Mouse (Mus musculus): ENCODE results near the gene Cdkn1b. TPM values are rescaled to one million over a fixed set of nuclear protein-coding genes. Genes with fewer than 3 reads are reported as not detected.

Gene Cdkn1b
- polyA plus RNA-seq (2012; rRNA removed): 30.3 and 35.3 TPM in 2 replicates

GRCm38 (mm10) chr6:134920190-134921013 lies at the start of gene Cdkn1b:
Cdkn1b (plus strand) TSS chr6:134920401.
- peak; percentile 84 to 86 for DNase-seq (ENCODE audit: low read depth in 1 of 2, low spot score in 2 of 2)
- Histone ChIP-seq H3K36me3 (ENCODE audit: control insufficient read depth, insufficient read depth, low read length) (peaks cover 13% of the 10 kb centered on the region), H3K4me1 (ENCODE audit: control insufficient read depth, insufficient read depth, insufficient read length) (peaks cover 5% of the 10 kb centered on the region), H3K27me3 (ENCODE audit: control insufficient read depth, insufficient read depth, low read length) (no peaks in the 10 kb centered on the region), H3K4me3 (ENCODE audit: extremely low read depth, insufficient read depth, insufficient read length) (peak within 1 kb of the TSS; percentile 97), H3K27ac (ENCODE audit: insufficient read depth, low read length) (peak within 1 kb of the TSS; percentile 100)
- TF ChIP-seq CTCF (IDR thresholded peaks at IDR 0.05; ENCODE audit: extremely low read depth, insufficient read depth, insufficient read length, insufficient replicate concordance): no peak
- peak; percentile 97 for TF ChIP-seq POLR2A (IDR thresholded peaks at IDR 0.05; ENCODE audit: low read depth, low read length)
- WGBS: under 1% methylated on average over 77 of the region's 77 CpGs

GRCm38 (mm10) chr6:134870887-134871286 lies 49.3 kb upstream of the Cdkn1b start:
- no peak for DNase-seq (ENCODE audit: low read depth in 1 of 2, low spot score in 2 of 2)
- WGBS: 81% methylated on average over 4 of the region's 4 CpGs
- TF ChIP-seq POLR2A (IDR thresholded peaks at IDR 0.05; ENCODE audit: low read depth, low read length): no peak
- no peak for TF ChIP-seq CTCF (IDR thresholded peaks at IDR 0.05; ENCODE audit: extremely low read depth, insufficient read depth, insufficient read length, insufficient replicate concordance)
- Histone ChIP-seq H3K4me1 (ENCODE audit: control insufficient read depth, insufficient read depth, insufficient read length) (no peaks in the 10 kb centered on the region), H3K36me3 (ENCODE audit: control insufficient read depth, insufficient read depth, low read length) (peaks cover 3% of the 10 kb centered on the region; the same call in 1 of the 2 replicates), H3K27ac (ENCODE audit: insufficient read depth, low read length) (no peak overlapping the region), H3K27me3 (ENCODE audit: control insufficient read depth, insufficient read depth, low read length) (no peaks in the 10 kb centered on the region), H3K4me3 (ENCODE audit: extremely low read depth, insufficient read depth, insufficient read length) (no peak overlapping the region)

GRCm38 (mm10) chr6:134872236-134872635 lies 48.0 kb upstream of the Cdkn1b start:
- H3K36me3 ChIP-seq (ENCODE audit: control insufficient read depth, insufficient read depth, low read length): peaks cover 3% of the 10 kb centered on the region; the same call in 1 of the 2 replicates
- WGBS: 95% methylated on average over 2 of the region's 2 CpGs
- no peaks in the 10 kb centered on the region for H3K4me1 ChIP-seq (ENCODE audit: control insufficient read depth, insufficient read depth, insufficient read length)
- no peak overlapping the region for H3K4me3 ChIP-seq (ENCODE audit: extremely low read depth, insufficient read depth, insufficient read length)
- TF ChIP-seq CTCF (IDR thresholded peaks at IDR 0.05; ENCODE audit: extremely low read depth, insufficient read depth, insufficient read length, insufficient replicate concordance) (no peak), POLR2A (IDR thresholded peaks at IDR 0.05; ENCODE audit: low read depth, low read length) (no peak)
- H3K27me3 ChIP-seq (ENCODE audit: control insufficient read depth, insufficient read depth, low read length): no peaks in the 10 kb centered on the region
- H3K27ac ChIP-seq (ENCODE audit: insufficient read depth, low read length): no peak overlapping the region
- no peak for DNase-seq (ENCODE audit: low read depth in 1 of 2, low spot score in 2 of 2)

- DNase-seq (ENCODE audit: low read depth in 1 of 2, low spot score in 2 of 2): no peak
- H3K27me3 ChIP-seq (ENCODE audit: control insufficient read depth, insufficient read depth, low read length): no peaks in the 10 kb centered on the region
- 82% methylated on average over 2 of the region's 2 CpGs for WGBS
- H3K4me1 ChIP-seq (ENCODE audit: control insufficient read depth, insufficient read depth, insufficient read length): no peaks in the 10 kb centered on the region
- TF ChIP-seq POLR2A (IDR thresholded peaks at IDR 0.05; ENCODE audit: low read depth, low read length) (no peak), CTCF (IDR thresholded peaks at IDR 0.05; ENCODE audit: extremely low read depth, insufficient read depth, insufficient read length, insufficient replicate concordance) (no peak)
- H3K27ac ChIP-seq (ENCODE audit: insufficient read depth, low read length): no peak overlapping the region
- no peak overlapping the region for H3K4me3 ChIP-seq (ENCODE audit: extremely low read depth, insufficient read depth, insufficient read length)
- peaks cover 3% of the 10 kb centered on the region; the same call in 1 of the 2 replicates for H3K36me3 ChIP-seq (ENCODE audit: control insufficient read depth, insufficient read depth, low read length)
Measured at GRCm38 (mm10) chr6:134873018-134873417, 47.2 kb upstream of the Cdkn1b start.

DNA sequence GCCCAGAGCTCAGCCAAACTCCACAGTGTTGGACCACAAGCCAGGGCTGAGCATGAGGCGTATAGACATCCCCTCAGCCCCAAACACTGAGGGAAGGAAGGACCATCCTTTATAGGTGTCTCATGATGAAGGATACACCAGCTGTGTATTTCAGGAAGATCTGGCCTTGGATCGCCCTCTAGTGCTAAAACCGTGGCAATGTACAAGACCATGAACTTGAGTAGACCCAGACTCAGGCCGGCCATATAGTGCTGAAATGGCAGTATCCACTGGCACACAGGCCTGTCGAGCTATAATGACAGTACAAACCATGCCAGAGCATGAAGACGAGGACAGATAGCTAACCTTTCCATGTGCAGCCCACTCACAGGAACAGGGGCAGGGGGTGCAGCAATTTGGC lies 43.4 kb upstream of the Cdkn1b start:
- H3K27ac ChIP-seq (ENCODE audit: insufficient read depth, low read length): no peak overlapping the region
- 63% methylated on average over 6 of the region's 6 CpGs for WGBS

DNA sequence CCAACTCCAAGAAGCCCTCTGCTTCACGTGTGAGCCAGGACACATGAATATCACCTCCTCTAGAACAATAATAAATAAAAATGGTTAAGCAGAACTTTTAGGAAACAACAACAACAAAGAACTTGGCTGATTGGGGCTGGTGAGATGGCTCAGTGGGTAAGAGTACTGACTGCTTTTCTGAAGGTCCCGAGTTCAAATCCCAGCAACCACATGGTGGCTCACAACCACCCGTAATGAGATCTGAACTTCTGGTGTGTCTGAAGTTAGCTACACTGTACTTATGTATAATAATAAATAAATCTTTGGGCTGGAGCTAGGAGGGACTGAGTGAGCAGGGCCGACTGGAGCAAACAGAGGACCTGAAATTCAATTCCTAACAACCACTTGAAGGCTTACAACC lies 42.9 kb upstream of the Cdkn1b start:
- H3K4me1 ChIP-seq (ENCODE audit: control insufficient read depth, insufficient read depth, insufficient read length): no peaks in the 10 kb centered on the region

More for the DNA sequence above, 43.4 kb upstream of the Cdkn1b start:
- H3K36me3 ChIP-seq (ENCODE audit: control insufficient read depth, insufficient read depth, low read length): 0 out of 2 replicates have a peak, but pooled peaks cover 2% of the 10 kb centered on the region
- no peak overlapping the region for H3K4me3 ChIP-seq (ENCODE audit: extremely low read depth, insufficient read depth, insufficient read length)
- H3K27me3 ChIP-seq (ENCODE audit: control insufficient read depth, insufficient read depth, low read length): no peaks in the 10 kb centered on the region
- TF ChIP-seq POLR2A (IDR thresholded peaks at IDR 0.05; ENCODE audit: low read depth, low read length) (no peak), CTCF (IDR thresholded peaks at IDR 0.05; ENCODE audit: extremely low read depth, insufficient read depth, insufficient read length, insufficient replicate concordance) (peak; percentile 27; the same call in 1 of the 2 replicates)
- no peaks in the 10 kb centered on the region for H3K4me1 ChIP-seq (ENCODE audit: control insufficient read depth, insufficient read depth, insufficient read length)
- DNase-seq (ENCODE audit: low read depth in 1 of 2, low spot score in 2 of 2): peak in 1 of 2 experiments; percentile 30

More for the DNA sequence above, 42.9 kb upstream of the Cdkn1b start:
- no peak overlapping the region for H3K27ac ChIP-seq (ENCODE audit: insufficient read depth, low read length)
- WGBS: 90% methylated on average over 4 of the region's 4 CpGs
- H3K4me3 ChIP-seq (ENCODE audit: extremely low read depth, insufficient read depth, insufficient read length): no peak overlapping the region
- TF ChIP-seq POLR2A (IDR thresholded peaks at IDR 0.05; ENCODE audit: low read depth, low read length) (no peak), CTCF (IDR thresholded peaks at IDR 0.05; ENCODE audit: extremely low read depth, insufficient read depth, insufficient read length, insufficient replicate concordance) (no peak)
- H3K36me3 ChIP-seq (ENCODE audit: control insufficient read depth, insufficient read depth, low read length): 0 out of 2 replicates have a peak, but pooled peaks cover 2% of the 10 kb centered on the region
- no peak for DNase-seq (ENCODE audit: low read depth in 1 of 2, low spot score in 2 of 2)
- H3K27me3 ChIP-seq (ENCODE audit: control insufficient read depth, insufficient read depth, low read length): no peaks in the 10 kb centered on the region

Data from spleen, adult 2 months (tissue).